Mouse (Mus musculus) cerebellum, adult 2 months (tissue): ENCODE measurements at regions not wholly inside any gene's neighbourhood (a gene's known extent, or its start where the extent isn't known, plus 50 kb on each side); places are given as distances from the start of the nearest gene placed in this dataset.

Source experiments
- DNase-seq, 2 experiments: peaks; one replicate each; pipeline ENCODE4 v3.0.0; 2021
- H3K27ac ChIP-seq: fragments of 200-500 bp; 2 replicates; pipeline ENCODE4 v1.5.1; 2012; ENCODE audit warnings: low read length, control low read depth, inconsistent platforms; ENCODE audit not compliant: insufficient read depth
- H3K27me3 ChIP-seq: fragments of 200-500 bp; 2 replicates; pipeline ENCODE4 v1.6.1; 2012; ENCODE audit warnings: inconsistent platforms, mild to moderate bottlenecking, low read length, moderate library complexity; ENCODE audit not compliant: control insufficient read depth, insufficient read depth
- H3K4me1 ChIP-seq: fragments of 200-500 bp; 2 replicates; pipeline ENCODE4 v1.6.1; 2011; ENCODE audit warnings: low read length; ENCODE audit not compliant: control insufficient read depth, insufficient read depth
- H3K4me3 ChIP-seq: fragments of 200-500 bp; replicated peaks from 2 replicates; pipeline ENCODE3; 2011; ENCODE audit warnings: mild to moderate bottlenecking, low read depth, low read length, control low read depth; ENCODE audit not compliant: insufficient read depth
- CTCF ChIP-seq: fragments of 200-500 bp; IDR thresholded peaks from 2 replicates; pipeline ENCODE4 v1.5.1; 2011; ENCODE audit warnings: low read depth, mild to moderate bottlenecking, control low read depth, low read length, moderate library complexity, borderline replicate concordance; ENCODE audit not compliant: insufficient read depth
- POLR2A ChIP-seq: fragments of 200-500 bp; IDR thresholded peaks from 2 replicates; pipeline ENCODE4 v1.6.1; 2011; ENCODE audit warnings: low read length, control low read depth, borderline replicate concordance; ENCODE audit not compliant: insufficient read depth
- WGBS: fragments of 180-500 bp; shearing (Covaris S2); methylation state at CpG from one replicate; pipeline ENCODE4 v1.1.7; 2018; 5-methylcytosine and 5-hydroxymethylcytosine counted together

GRCm38 (mm10) chr3:144257714-144258517 is 52.9 kb upstream of the Lmo4 start:
- H3K4me3 ChIP-seq, result no peak overlapping the region
- WGBS, result 59% methylated on average over 6 of the region's 6 CpGs
- H3K27ac ChIP-seq, result no peak overlapping the region
- TF ChIP-seq POLR2A (no peak), CTCF (no peak)
- no peaks in the 10 kb centered on the region for H3K27me3 ChIP-seq
- no peaks in the 10 kb centered on the region for H3K4me1 ChIP-seq
- no peak for DNase-seq

- 89% methylated on average over 9 of the region's 9 CpGs for WGBS
- Histone ChIP-seq H3K27me3 (no peaks in the 10 kb centered on the region), H3K27ac (no peak overlapping the region), H3K4me3 (no peak overlapping the region), H3K4me1 (no peaks in the 10 kb centered on the region)
- TF ChIP-seq CTCF (no peak), POLR2A (no peak)
- DNase-seq, result no peak
Observed at GRCm38 (mm10) chr3:144257196-144257595, 52.2 kb upstream of the Lmo4 start.

DNA sequence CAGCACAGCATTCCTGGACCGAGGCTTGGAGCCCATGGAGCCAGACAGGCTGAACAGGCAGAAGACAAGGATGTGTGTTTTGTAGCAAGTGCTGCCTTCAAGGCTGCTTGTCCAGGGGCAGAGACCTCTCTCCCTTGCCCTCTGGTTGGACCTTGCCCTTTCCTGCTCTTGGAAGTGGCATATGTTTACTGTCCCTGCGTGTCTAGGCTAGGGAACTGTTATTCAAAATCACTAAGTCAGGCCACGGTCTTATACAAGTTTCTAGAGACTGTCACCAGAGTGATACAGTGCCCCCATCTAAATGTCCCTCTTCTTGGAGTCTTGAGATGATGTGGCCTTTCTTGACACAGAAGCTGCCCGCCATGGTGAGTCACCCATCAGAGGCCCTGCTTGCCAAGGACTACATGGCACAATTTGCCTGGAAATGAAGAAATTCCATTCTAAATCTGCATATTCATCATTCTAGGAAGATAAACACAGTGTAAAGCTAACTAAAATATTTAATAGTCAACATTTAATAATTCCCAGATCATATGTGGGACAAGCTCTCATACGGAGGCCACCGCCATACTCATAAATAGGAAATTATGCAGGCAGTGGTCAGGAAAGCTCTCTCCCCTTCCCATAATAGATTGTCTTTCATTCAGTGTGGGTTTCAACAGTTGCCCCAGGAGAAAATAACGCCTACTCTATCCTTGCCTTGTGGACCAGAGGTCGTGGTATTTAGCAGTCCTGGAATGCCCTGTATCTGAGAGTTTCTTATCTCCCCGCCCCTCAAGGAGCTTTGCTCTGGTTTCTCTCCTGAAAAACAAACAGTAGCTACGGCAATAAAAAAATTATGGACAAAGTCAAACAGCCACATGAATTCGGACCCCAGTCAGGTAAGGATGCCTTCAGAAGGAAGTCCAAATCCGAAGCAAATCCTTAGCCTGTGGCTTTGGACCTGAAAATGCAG is 50.9 kb upstream of the Lmo4 start:
- H3K4me3 ChIP-seq, result no peak overlapping the region
- H3K4me1 ChIP-seq, result no peaks in the 10 kb centered on the region
- 88% methylated on average over 12 of the region's 12 CpGs for WGBS
- no peak for DNase-seq
- H3K27me3 ChIP-seq, result no peaks in the 10 kb centered on the region
- H3K27ac ChIP-seq, result no peak overlapping the region
- TF ChIP-seq POLR2A (no peak), CTCF (no peak)
